Mouse (Mus musculus) bone marrow, adult 2 months (tissue): ENCODE data around the gene Dusp27.

Experiments
- CTCF ChIP-seq: fragments of 200-500 bp; IDR thresholded peaks from 2 replicates; pipeline ENCODE4 v1.5.1; 2011; ENCODE audit warnings: low read length, control low read depth; ENCODE audit not compliant: control insufficient read depth, insufficient read depth
- POLR2A ChIP-seq: fragments of 200-500 bp; IDR thresholded peaks from 2 replicates; pipeline ENCODE4 v1.6.1; 2011; ENCODE audit warnings: low read depth, mild to moderate bottlenecking, control low read depth, low read length, borderline replicate concordance; ENCODE audit not compliant: control insufficient read depth

GRCm38 (mm10) chr1:166098120-166098519 is 29.6 kb downstream of the Dusp27 start:
- TF ChIP-seq POLR2A = no peak
- no peak for TF ChIP-seq CTCF
